Mouse (Mus musculus): Measurements from ENCODE around the gene Cacnb4. TPM values are rescaled to one million over a fixed set of nuclear protein-coding genes. Genes with fewer than 3 reads are reported as not detected.

Gene Cacnb4
- total and polyA plus RNA-seq, 2 experiments from 2014 or later: 12.5 to 13.3 TPM

DNA sequence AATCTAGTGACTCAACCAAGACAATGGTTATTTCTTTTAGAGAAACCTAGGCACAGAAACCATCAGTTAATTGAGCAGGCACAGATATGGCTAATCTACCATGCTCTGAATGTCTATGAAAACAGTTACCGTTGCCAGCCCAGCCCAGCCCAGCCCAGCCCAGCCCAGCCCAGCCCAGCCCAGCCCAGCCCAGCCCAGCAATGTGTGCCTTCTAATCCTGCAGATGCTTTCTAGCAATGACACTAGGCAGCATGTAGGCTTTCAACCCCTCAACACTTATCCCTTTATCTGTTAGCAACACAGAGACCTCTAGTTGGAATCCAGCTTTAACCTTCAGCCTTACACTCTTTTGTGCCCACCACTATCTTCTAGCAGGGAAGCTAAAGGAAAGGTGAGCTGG lies 227.7 kb downstream of the Cacnb4 start:
- ATAC-seq (ENCODE audit: low FRiP score) (no peak), DNase-seq (ENCODE audit: low spot score) (no peak)
- WGBS: 88% methylated on average over 1 of the region's 1 CpGs
- Histone ChIP-seq H3K9ac (replicated peaks; ENCODE audit: low read length, poor library complexity, severe bottlenecking) (no peak overlapping the region), H3K27ac (ENCODE audit: low read depth, low read length) (no peak overlapping the region), H3K4me1 (ENCODE audit: insufficient read depth, low read length) (no peaks in the 10 kb centered on the region), H3K36me3 (ENCODE audit: insufficient read depth, low read length) (peaks cover 14% of the 10 kb centered on the region), H3K4me2 (ENCODE audit: low read depth, low read length, poor library complexity, severe bottlenecking) (no peak overlapping the region), H3K9me3 (ENCODE audit: low read length) (no peaks in the 10 kb centered on the region), H3K4me3 (ENCODE audit: low read depth, low read length) (no peak overlapping the region), H3K27me3 (ENCODE audit: insufficient read depth, low read length) (no peaks in the 10 kb centered on the region)
- no peak for TF ChIP-seq CTCF (IDR thresholded peaks at IDR 0.05)

DNA sequence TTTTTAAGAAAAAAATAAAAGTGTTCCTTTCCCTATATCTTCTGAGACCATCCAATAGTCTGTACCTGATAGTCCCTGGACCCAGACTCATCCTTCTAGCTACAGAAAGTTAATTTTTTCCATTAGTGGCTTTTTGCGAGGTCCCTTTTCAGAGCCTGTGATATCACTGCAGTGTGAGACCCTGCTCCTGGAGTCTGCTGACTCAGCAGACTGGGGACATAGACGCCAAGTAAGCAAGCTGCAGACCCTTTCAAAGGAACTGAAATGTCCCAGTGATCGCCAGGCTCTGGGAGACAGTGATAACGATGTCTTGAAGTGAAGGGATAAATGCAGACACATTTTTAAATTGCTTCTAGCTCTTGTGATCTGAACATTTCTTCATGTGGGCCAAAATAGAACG lies 230.0 kb downstream of the Cacnb4 start:
- H3K9me3 ChIP-seq (ENCODE audit: low read length): no peaks in the 10 kb centered on the region
- H3K4me1 ChIP-seq (ENCODE audit: insufficient read depth, low read length): no peaks in the 10 kb centered on the region
- H3K4me2 ChIP-seq (ENCODE audit: low read depth, low read length, poor library complexity, severe bottlenecking): no peak overlapping the region
- no peak overlapping the region for H3K9ac ChIP-seq (replicated peaks; ENCODE audit: low read length, poor library complexity, severe bottlenecking)
- ATAC-seq (ENCODE audit: low FRiP score) (no peak), DNase-seq (ENCODE audit: low spot score) (no peak)
- no peaks in the 10 kb centered on the region for H3K27me3 ChIP-seq (ENCODE audit: insufficient read depth, low read length)
- WGBS: 83% methylated on average over 5 of the region's 5 CpGs
- no peak overlapping the region for H3K4me3 ChIP-seq (ENCODE audit: low read depth, low read length)
- H3K36me3 ChIP-seq (ENCODE audit: insufficient read depth, low read length): peaks cover 13% of the 10 kb centered on the region
- no peak for TF ChIP-seq CTCF (IDR thresholded peaks at IDR 0.05)
- H3K27ac ChIP-seq (ENCODE audit: low read depth, low read length): no peak overlapping the region

- Histone ChIP-seq H3K4me3 (ENCODE audit: low read depth, low read length) (no peak overlapping the region), H3K27me3 (ENCODE audit: insufficient read depth, low read length) (no peaks in the 10 kb centered on the region), H3K36me3 (ENCODE audit: insufficient read depth, low read length) (0 out of 2 replicates have a peak, but pooled peaks cover 3% of the 10 kb centered on the region), H3K9ac (replicated peaks; ENCODE audit: low read length, poor library complexity, severe bottlenecking) (no peak overlapping the region), H3K27ac (ENCODE audit: low read depth, low read length) (no peak overlapping the region), H3K9me3 (ENCODE audit: low read length) (no peaks in the 10 kb centered on the region), H3K4me2 (ENCODE audit: low read depth, low read length, poor library complexity, severe bottlenecking) (no peak overlapping the region), H3K4me1 (ENCODE audit: insufficient read depth, low read length) (no peaks in the 10 kb centered on the region)
- DNase-seq (ENCODE audit: low spot score) (no peak), ATAC-seq (ENCODE audit: low FRiP score) (no peak)
- TF ChIP-seq CTCF (IDR thresholded peaks at IDR 0.05): no peak
- WGBS: 40% methylated on average over 5 of the region's 5 CpGs
Measured at GRCm38 (mm10) chr2:52442125-52442524, 234.5 kb downstream of the Cacnb4 start.

GRCm38 (mm10) chr2:52440420-52441015 lies 236.1 kb downstream of the Cacnb4 start:
- Histone ChIP-seq H3K4me1 (ENCODE audit: insufficient read depth, low read length) (no peaks in the 10 kb centered on the region), H3K27ac (ENCODE audit: low read depth, low read length) (no peak overlapping the region), H3K27me3 (ENCODE audit: insufficient read depth, low read length) (no peaks in the 10 kb centered on the region), H3K9me3 (ENCODE audit: low read length) (no peaks in the 10 kb centered on the region), H3K4me2 (ENCODE audit: low read depth, low read length, poor library complexity, severe bottlenecking) (no peak overlapping the region), H3K36me3 (ENCODE audit: insufficient read depth, low read length) (peaks cover 5% of the 10 kb centered on the region; the same call in 1 of the 2 replicates), H3K9ac (replicated peaks; ENCODE audit: low read length, poor library complexity, severe bottlenecking) (no peak overlapping the region), H3K4me3 (ENCODE audit: low read depth, low read length) (no peak overlapping the region)
- ATAC-seq (ENCODE audit: low FRiP score) (no peak), DNase-seq (ENCODE audit: low spot score) (no peak)
- TF ChIP-seq CTCF (IDR thresholded peaks at IDR 0.05): no peak
- 87% methylated on average over 4 of the region's 4 CpGs for WGBS

- 96% methylated on average over 4 of the region's 4 CpGs for WGBS
- H3K27ac ChIP-seq (ENCODE audit: low read depth, low read length): no peak overlapping the region
Measured at GRCm38 (mm10) chr2:52438437-52438836, 238.2 kb downstream of the Cacnb4 start.

GRCm38 (mm10) chr2:52438013-52438412 lies 238.6 kb downstream of the Cacnb4 start:
- no peaks in the 10 kb centered on the region for H3K9me3 ChIP-seq (ENCODE audit: low read length)
- no peak overlapping the region for H3K4me3 ChIP-seq (ENCODE audit: low read depth, low read length)
- ATAC-seq (ENCODE audit: low FRiP score): no peak
- peaks cover 6% of the 10 kb centered on the region; the same call in 1 of the 2 replicates for H3K36me3 ChIP-seq (ENCODE audit: insufficient read depth, low read length)
- 51% methylated on average over 6 of the region's 6 CpGs for WGBS
- H3K27me3 ChIP-seq (ENCODE audit: insufficient read depth, low read length): no peaks in the 10 kb centered on the region
- H3K4me2 ChIP-seq (ENCODE audit: low read depth, low read length, poor library complexity, severe bottlenecking): no peak overlapping the region
- no peak for TF ChIP-seq CTCF (IDR thresholded peaks at IDR 0.05)
- no peak overlapping the region for H3K9ac ChIP-seq (replicated peaks; ENCODE audit: low read length, poor library complexity, severe bottlenecking)
- peak; percentile 63 for DNase-seq (ENCODE audit: low spot score)
- H3K27ac ChIP-seq (ENCODE audit: low read depth, low read length): no peak overlapping the region
- H3K4me1 ChIP-seq (ENCODE audit: insufficient read depth, low read length): no peaks in the 10 kb centered on the region

More at GRCm38 (mm10) chr2:52438437-52438836, 238.2 kb downstream of the Cacnb4 start:
- no peaks in the 10 kb centered on the region for H3K4me1 ChIP-seq (ENCODE audit: insufficient read depth, low read length)
- DNase-seq (ENCODE audit: low spot score) (no peak), ATAC-seq (ENCODE audit: low FRiP score) (no peak)
- no peak overlapping the region for H3K4me2 ChIP-seq (ENCODE audit: low read depth, low read length, poor library complexity, severe bottlenecking)
- H3K36me3 ChIP-seq (ENCODE audit: insufficient read depth, low read length): peaks cover 6% of the 10 kb centered on the region; the same call in 1 of the 2 replicates
- H3K9me3 ChIP-seq (ENCODE audit: low read length): no peaks in the 10 kb centered on the region
- no peaks in the 10 kb centered on the region for H3K27me3 ChIP-seq (ENCODE audit: insufficient read depth, low read length)
- H3K9ac ChIP-seq (replicated peaks; ENCODE audit: low read length, poor library complexity, severe bottlenecking): no peak overlapping the region
- no peak overlapping the region for H3K4me3 ChIP-seq (ENCODE audit: low read depth, low read length)
- no peak for TF ChIP-seq CTCF (IDR thresholded peaks at IDR 0.05)
